Mouse (Mus musculus): ENCODE results near the gene Kirrel3.

The Kirrel3 gene

GRCm38 (mm10) chr9:34485759-34486431 is at the start of gene Kirrel3:
Kirrel3 (plus strand) TSS chr9:34485894.
- no peak for DNase-seq (ENCODE audit: low spot score in 2 of 2)

GRCm38 (mm10) chr9:34440721-34441120 is 45.0 kb upstream of the Kirrel3 start:
- no peak for DNase-seq (ENCODE audit: low spot score in 2 of 2)

- no peak for DNase-seq (ENCODE audit: low spot score in 2 of 2)
These were observed 41.7 kb upstream of the Kirrel3 start for GRCm38 (mm10) chr9:34443950-34444349.

GRCm38 (mm10) chr9:34446497-34447350 is 39.0 kb upstream of the Kirrel3 start:
- DNase-seq (ENCODE audit: low spot score in 2 of 2), result no peak

GRCm38 (mm10) chr9:34447736-34448135 is 38.0 kb upstream of the Kirrel3 start:
- DNase-seq (ENCODE audit: low spot score in 2 of 2), result no peak

GRCm38 (mm10) chr9:34448467-34448866 is 37.2 kb upstream of the Kirrel3 start:
- DNase-seq (ENCODE audit: low spot score in 2 of 2), result no peak

GRCm38 (mm10) chr9:34458189-34458588 is 27.5 kb upstream of the Kirrel3 start:
- DNase-seq (ENCODE audit: low spot score in 2 of 2), result no peak

- DNase-seq (ENCODE audit: low spot score in 2 of 2), result no peak
These were observed 25.7 kb upstream of the Kirrel3 start for GRCm38 (mm10) chr9:34459968-34460367.

GRCm38 (mm10) chr9:34463666-34464065 is 22.0 kb upstream of the Kirrel3 start:
- DNase-seq (ENCODE audit: low spot score in 2 of 2), result no peak

- no peak for DNase-seq (ENCODE audit: low spot score in 2 of 2)
These were observed 19.6 kb upstream of the Kirrel3 start for GRCm38 (mm10) chr9:34466058-34466457.

- DNase-seq (ENCODE audit: low spot score in 2 of 2), result no peak
These were observed 16.5 kb upstream of the Kirrel3 start for GRCm38 (mm10) chr9:34469180-34469579.

GRCm38 (mm10) chr9:34476206-34476605 is 9.5 kb upstream of the Kirrel3 start:
- no peak for DNase-seq (ENCODE audit: low spot score in 2 of 2)

GRCm38 (mm10) chr9:34478494-34478893 is 7.2 kb upstream of the Kirrel3 start:
- no peak for DNase-seq (ENCODE audit: low spot score in 2 of 2)

- no peak for DNase-seq (ENCODE audit: low spot score in 2 of 2)
These were observed 2.5 kb upstream of the Kirrel3 start for GRCm38 (mm10) chr9:34483236-34483635.

- no peak for DNase-seq (ENCODE audit: low spot score in 2 of 2)
These were observed 1.0 kb upstream of the Kirrel3 start for GRCm38 (mm10) chr9:34484665-34485064.

GRCm38 (mm10) chr9:34488267-34488666 is 2.6 kb downstream of the Kirrel3 start:
- DNase-seq (ENCODE audit: low spot score in 2 of 2), result no peak

GRCm38 (mm10) chr9:34488700-34489315 is 3.1 kb downstream of the Kirrel3 start:
- DNase-seq (ENCODE audit: low spot score in 2 of 2), result no peak

- no peak for DNase-seq (ENCODE audit: low spot score in 2 of 2)
These were observed 3.6 kb downstream of the Kirrel3 start for GRCm38 (mm10) chr9:34489316-34489710.

- no peak for DNase-seq (ENCODE audit: low spot score in 2 of 2)
These were observed 4.1 kb downstream of the Kirrel3 start for GRCm38 (mm10) chr9:34489760-34490159.

GRCm38 (mm10) chr9:34492121-34492520 is 6.4 kb downstream of the Kirrel3 start:
- DNase-seq (ENCODE audit: low spot score in 2 of 2), result no peak

GRCm38 (mm10) chr9:34493571-34493970 is 7.9 kb downstream of the Kirrel3 start:
- DNase-seq (ENCODE audit: low spot score in 2 of 2), result no peak

- DNase-seq (ENCODE audit: low spot score in 2 of 2), result no peak
These were observed 12.4 kb downstream of the Kirrel3 start for GRCm38 (mm10) chr9:34498126-34498525.

- DNase-seq (ENCODE audit: low spot score in 2 of 2), result peak; percentile 22 to 69
These were observed 13.0 kb downstream of the Kirrel3 start for GRCm38 (mm10) chr9:34498651-34499050.

Measured in spleen, postnatal 4 days (tissue).